Mouse (Mus musculus) limb, embryonic 14.5 days (tissue): Measurements from ENCODE around the gene Olfr456. TPM values are rescaled to one million over a fixed set of nuclear protein-coding genes. Genes with fewer than 3 reads are reported as not detected.
A peak's percentile ranks its signal among the peaks of the same experiment; 100 is the strongest.

Experiments used
- ATAC-seq: fragments of 200-750 bp; cut with Nextera tagmentation; 2 replicates; pipeline ENCODE4 v1.8.0; 2017; ENCODE audit warnings: low read depth, moderate number of reproducible peaks, moderate TSS enrichment; ENCODE audit not compliant: low FRiP score
- DNase-seq: peaks from one replicate; pipeline ENCODE4 v3.0.0-alpha.2; 2015; ENCODE audit warnings: low spot score
- H3K27ac ChIP-seq: fragments of 300-500 bp; sonication (generic); replicated peaks from 2 replicates; pipeline ENCODE4 v1.5.1; 2014; ENCODE audit warnings: low read depth, mild to moderate bottlenecking, low read length, moderate library complexity, mixed read lengths
- H3K27me3 ChIP-seq: fragments of 300-500 bp; sonication (generic); 2 replicates; pipeline ENCODE4 v1.6.1; 2014; ENCODE audit warnings: low read length, mixed read lengths; ENCODE audit not compliant: control insufficient read depth, insufficient read depth
- H3K36me3 ChIP-seq: fragments of 300-500 bp; sonication (generic); 2 replicates; pipeline ENCODE4 v1.6.1; 2014; ENCODE audit warnings: mild to moderate bottlenecking, low read length, moderate library complexity, mixed read lengths; ENCODE audit not compliant: control insufficient read depth, insufficient read depth
- H3K4me1 ChIP-seq: fragments of 300-500 bp; sonication (generic); 2 replicates; pipeline ENCODE4 v1.6.1; 2014; ENCODE audit warnings: antibody characterized with exemption, low read length, mixed read lengths; ENCODE audit not compliant: control insufficient read depth, insufficient read depth
- H3K4me2 ChIP-seq: fragments of 300-500 bp; sonication (generic); replicated peaks from 2 replicates; pipeline ENCODE4 v1.6.1; 2014; ENCODE audit warnings: low read depth, mild to moderate bottlenecking, low read length, moderate library complexity; ENCODE audit not compliant: severe bottlenecking
- H3K4me3 ChIP-seq: fragments of 300-500 bp; sonication (generic); replicated peaks from 2 replicates; pipeline ENCODE4 v1.5.1; 2014; ENCODE audit warnings: low read length
- H3K9ac ChIP-seq: fragments of 300-500 bp; sonication (generic); 2 replicates; pipeline ENCODE4 v1.6.1; 2014; ENCODE audit warnings: mild to moderate bottlenecking, low read depth, low read length, moderate library complexity; ENCODE audit not compliant: severe bottlenecking
- H3K9me3 ChIP-seq: fragments of 300-500 bp; sonication (generic); 2 replicates; pipeline ENCODE4 v1.6.1; 2016; ENCODE audit warnings: low read length; ENCODE audit not compliant: control insufficient read depth
- POLR2A ChIP-seq: fragments of 200-500 bp; IDR thresholded peaks from 2 replicates; pipeline ENCODE4 v1.8.0; 2012; ENCODE audit warnings: inconsistent platforms, mild to moderate bottlenecking, moderate library complexity, borderline replicate concordance; ENCODE audit not compliant: insufficient read depth, insufficient read length; ENCODE audit errors: extremely low read depth
- WGBS: fragments of 180-500 bp; shearing (Covaris S2); extraction: QIAGEN DNeasy Blood & Tissue Kit; methylation state at CpG from one replicate; pipeline ENCODE4 v1.1.7; 2014; 5-methylcytosine and 5-hydroxymethylcytosine counted together
- polyA plus RNA-seq, 2 experiments: library from polyadenylated mRNA; depleted of rRNA in 1 of 2; stranded (reverse) in 1 of 2; unstranded in 1 of 2; fragments of >200 nt; fragmentation: Nextera tagmentation in 1 of 2; extraction: Ambion mirVana in 1 of 2; gene quantifications; 2 replicates each; pipeline versions ENCODE4 v1.2.1 to v1.2.3; 2012 to 2014

Olfr456 gene
- polyA plus RNA-seq (2012; rRNA removed): not detected in 2 replicates
- not detected in 2 replicates for polyA plus RNA-seq (2014; fragmentation: Nextera tagmentation; extraction: Ambion mirVana)

DNA sequence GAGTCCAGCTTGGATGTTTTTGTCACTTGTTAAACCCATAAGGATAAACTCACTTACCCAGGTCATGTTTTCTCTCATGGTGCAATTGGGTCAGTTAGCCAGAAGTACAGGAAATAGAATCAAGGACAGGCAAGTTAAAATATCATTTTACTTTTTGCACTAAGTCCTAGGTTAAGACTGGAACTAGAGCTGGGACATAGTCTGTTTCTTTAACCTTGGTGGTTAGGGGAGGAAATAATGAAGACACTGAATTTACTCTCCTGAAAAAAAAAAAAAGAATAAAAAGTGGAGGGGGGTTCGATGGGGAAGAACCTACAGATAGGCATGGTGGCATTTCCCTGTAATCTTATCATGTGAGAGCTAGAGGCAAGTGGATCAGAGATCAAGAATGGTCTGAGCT is at the start of gene Olfr456:
Gene Olfr456 (minus strand): TSS at position 101 of the 400 bp plus-strand sequence.
- Histone ChIP-seq H3K36me3 (no peaks in the 10 kb centered on the region), H3K9ac (no peak within 1 kb of the TSS), H3K9me3 (no peaks in the 10 kb centered on the region), H3K4me3 (no peak within 1 kb of the TSS), H3K27me3 (no peaks in the 10 kb centered on the region), H3K4me1 (no peaks in the 10 kb centered on the region), H3K4me2 (no peak within 1 kb of the TSS), H3K27ac (no peak within 1 kb of the TSS)
- 83% methylated on average over 1 of the region's 1 CpGs for WGBS
- no peak for TF ChIP-seq POLR2A
- ATAC-seq (no peak), DNase-seq (no peak)

DNA sequence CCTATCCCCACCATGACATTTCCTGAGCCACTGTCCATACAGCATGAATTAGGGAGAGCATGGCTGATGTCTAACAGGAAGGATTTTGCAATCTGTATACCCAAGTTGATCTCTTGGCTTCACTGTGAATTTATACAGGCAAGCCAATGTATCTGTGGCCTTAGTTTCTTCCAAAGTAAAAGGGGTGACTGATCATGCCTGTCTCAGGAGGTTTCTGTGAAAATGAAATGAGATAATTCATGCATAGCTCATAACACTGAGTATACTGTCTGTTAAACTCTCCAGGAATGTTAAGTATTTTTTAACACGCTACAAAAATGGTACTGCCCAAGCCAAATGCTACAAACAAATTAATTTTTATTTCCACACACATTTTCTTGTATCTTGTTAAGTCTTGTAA is 26.4 kb upstream of the Olfr456 start:
- no peaks in the 10 kb centered on the region for H3K27me3 ChIP-seq
- no peaks in the 10 kb centered on the region for H3K4me1 ChIP-seq
- no peak overlapping the region for H3K9ac ChIP-seq
- no peak overlapping the region for H3K4me3 ChIP-seq
- TF ChIP-seq POLR2A: no peak
- H3K9me3 ChIP-seq: no peaks in the 10 kb centered on the region
- WGBS: 54% methylated on average over 1 of the region's 1 CpGs
- ATAC-seq (no peak), DNase-seq (no peak)
- H3K27ac ChIP-seq: no peak overlapping the region
- no peaks in the 10 kb centered on the region for H3K36me3 ChIP-seq
- H3K4me2 ChIP-seq: no peak overlapping the region

DNA sequence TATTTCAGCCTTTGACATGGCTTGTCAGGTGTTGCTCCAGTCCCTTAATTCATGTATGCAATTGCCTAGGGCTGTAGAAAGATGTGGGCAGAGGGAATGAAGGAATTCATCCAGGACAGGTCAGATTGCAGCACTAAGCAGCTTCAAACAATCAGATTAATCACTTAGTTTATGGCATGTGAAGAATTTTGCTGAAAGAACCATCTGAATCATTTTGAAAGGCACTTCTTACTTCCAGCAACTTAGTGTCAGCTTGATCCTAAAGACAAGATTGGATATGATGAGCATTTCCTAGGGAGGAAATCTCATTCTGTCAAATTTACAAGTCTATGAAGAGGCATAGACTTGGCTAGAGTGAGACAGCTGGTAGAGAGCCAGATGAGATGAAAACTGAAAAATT is 22.3 kb upstream of the Olfr456 start:
- no peak for ATAC-seq
- no peaks in the 10 kb centered on the region for H3K4me1 ChIP-seq
- H3K27ac ChIP-seq: no peak overlapping the region
- TF ChIP-seq POLR2A: no peak
- no peak overlapping the region for H3K9ac ChIP-seq
- no peaks in the 10 kb centered on the region for H3K9me3 ChIP-seq
- H3K4me3 ChIP-seq: no peak overlapping the region
- no peaks in the 10 kb centered on the region for H3K27me3 ChIP-seq
- H3K4me2 ChIP-seq: no peak overlapping the region
- no peak for DNase-seq
- no peaks in the 10 kb centered on the region for H3K36me3 ChIP-seq

DNA sequence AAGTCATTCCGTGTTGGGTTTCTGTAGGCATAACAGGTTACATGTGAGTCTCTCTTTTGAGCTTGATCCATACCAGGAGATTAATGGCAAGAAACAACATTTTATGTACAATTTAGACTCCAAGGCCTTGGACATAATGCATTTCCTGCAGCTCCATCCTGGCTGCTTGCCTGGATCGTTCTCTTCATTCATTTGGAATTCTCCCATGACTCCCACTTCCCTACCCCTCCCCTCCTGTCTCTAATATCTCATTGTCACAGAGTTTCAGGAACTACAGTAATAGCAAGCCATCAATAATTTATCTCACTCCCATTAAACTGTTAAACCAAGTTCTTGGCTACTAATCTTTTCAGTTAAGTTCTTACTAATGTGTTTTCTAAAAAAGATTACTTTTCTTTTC is 16.5 kb upstream of the Olfr456 start:
- no peak overlapping the region for H3K4me3 ChIP-seq
- no peaks in the 10 kb centered on the region for H3K9me3 ChIP-seq
- H3K27me3 ChIP-seq: no peaks in the 10 kb centered on the region
- no peak overlapping the region for H3K9ac ChIP-seq
- H3K4me2 ChIP-seq: no peak overlapping the region
- no peaks in the 10 kb centered on the region for H3K36me3 ChIP-seq
- DNase-seq (peak; percentile 11), ATAC-seq (no peak)
- no peaks in the 10 kb centered on the region for H3K4me1 ChIP-seq
- no peak for TF ChIP-seq POLR2A
- WGBS: 85% methylated on average over 2 of the region's 2 CpGs
- H3K27ac ChIP-seq: no peak overlapping the region

DNA sequence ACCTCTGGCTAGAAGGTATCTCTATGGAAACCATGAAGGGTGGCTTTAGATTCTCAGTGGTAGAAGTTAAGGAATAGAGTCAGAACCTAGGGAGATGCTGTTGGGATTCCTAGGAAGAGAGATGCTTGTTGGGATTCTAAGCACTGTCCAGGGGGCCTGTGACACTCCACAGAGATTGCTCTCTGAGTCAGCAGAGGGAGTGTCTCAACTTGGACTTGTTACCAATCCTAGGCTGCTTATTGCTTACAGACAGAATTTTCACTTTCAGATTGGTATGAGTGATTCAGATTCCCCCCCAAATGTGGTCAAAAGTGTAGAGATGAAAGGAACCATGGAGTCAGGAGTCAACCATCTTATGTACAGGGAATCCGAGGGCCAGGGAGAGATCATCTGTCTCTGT is 2.7 kb upstream of the Olfr456 start:
- 67% methylated on average over 1 of the region's 1 CpGs for WGBS
- Histone ChIP-seq H3K4me2 (no peak overlapping the region), H3K36me3 (no peaks in the 10 kb centered on the region), H3K4me3 (no peak overlapping the region), H3K27me3 (no peaks in the 10 kb centered on the region), H3K4me1 (no peaks in the 10 kb centered on the region), H3K9ac (no peak overlapping the region), H3K27ac (no peak overlapping the region), H3K9me3 (no peaks in the 10 kb centered on the region)
- no peak for DNase-seq
- TF ChIP-seq POLR2A: no peak
- no peak for ATAC-seq

DNA sequence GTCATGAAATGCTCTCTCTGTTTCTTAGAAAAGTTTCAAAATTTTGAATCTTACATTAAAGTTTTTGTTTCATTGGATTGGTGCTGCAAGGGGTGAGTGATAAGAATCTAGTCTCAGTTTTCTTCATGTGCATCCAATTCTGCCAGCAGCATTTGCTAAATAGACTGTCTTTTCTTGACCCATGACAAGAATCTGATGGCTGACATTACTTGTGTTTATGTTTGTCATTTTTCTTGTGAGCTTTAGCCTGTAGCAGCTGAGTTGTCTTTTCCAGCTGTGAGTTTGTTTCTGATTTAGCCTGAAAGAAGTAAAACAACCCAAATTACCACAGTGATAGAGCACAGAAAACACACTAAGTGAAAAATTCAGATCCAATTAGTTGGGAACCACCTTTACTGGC is 2.4 kb downstream of the Olfr456 start:
- no peaks in the 10 kb centered on the region for H3K4me1 ChIP-seq
- DNase-seq (no peak), ATAC-seq (no peak)
- H3K27ac ChIP-seq: no peak overlapping the region
- H3K4me2 ChIP-seq: no peak overlapping the region
- no peaks in the 10 kb centered on the region for H3K36me3 ChIP-seq
- H3K4me3 ChIP-seq: no peak overlapping the region
- no peak for TF ChIP-seq POLR2A
- no peaks in the 10 kb centered on the region for H3K9me3 ChIP-seq
- no peak overlapping the region for H3K9ac ChIP-seq
- H3K27me3 ChIP-seq: no peaks in the 10 kb centered on the region
